Mouse (Mus musculus) forebrain, postnatal 0 days (tissue): ENCODE measurements around the gene Telo2. TPM values are rescaled to one million over a fixed set of nuclear protein-coding genes. Genes with fewer than 3 reads are reported as not detected.

Experiments used
- ATAC-seq: fragments of 200-750 bp; cut with Nextera tagmentation; 2 replicates; pipeline ENCODE4 v1.8.0; 2017; ENCODE audit warnings: mild to moderate bottlenecking, moderate library complexity
- DNase-seq: peaks from one replicate; pipeline ENCODE4 v3.0.0-alpha.2; 2015
- H3K27ac ChIP-seq: fragments of 300-500 bp; sonication (generic); 2 replicates; pipeline ENCODE4 v1.5.1; 2014; ENCODE audit warnings: low read depth, mild to moderate bottlenecking, antibody characterized with exemption, low read length, moderate library complexity, mixed read lengths
- H3K27me3 ChIP-seq: fragments of 300-500 bp; sonication (generic); 2 replicates; pipeline ENCODE4 v1.6.1; 2014; ENCODE audit warnings: mild to moderate bottlenecking, low read length, mixed read lengths; ENCODE audit not compliant: insufficient read depth
- H3K36me3 ChIP-seq: fragments of 300-500 bp; sonication (generic); 2 replicates; pipeline ENCODE4 v1.6.1; 2014; ENCODE audit warnings: mild to moderate bottlenecking, moderate library complexity; ENCODE audit not compliant: insufficient read depth
- H3K4me1 ChIP-seq: fragments of 300-500 bp; sonication (generic); 2 replicates; pipeline ENCODE4 v1.6.1; 2014; ENCODE audit warnings: antibody characterized with exemption; ENCODE audit not compliant: insufficient read depth
- H3K4me2 ChIP-seq: fragments of 300-500 bp; sonication (generic); 2 replicates; pipeline ENCODE4 v1.6.1; 2014; ENCODE audit warnings: low read depth, mild to moderate bottlenecking, moderate library complexity
- H3K4me3 ChIP-seq: fragments of 300-500 bp; sonication (generic); 2 replicates; pipeline ENCODE4 v1.5.1; 2014; ENCODE audit warnings: low read depth, low read length, mixed read lengths
- H3K9ac ChIP-seq: fragments of 300-500 bp; sonication (generic); 2 replicates; pipeline ENCODE4 v1.6.1; 2014; ENCODE audit warnings: mild to moderate bottlenecking
- H3K9me3 ChIP-seq: fragments of 300-500 bp; sonication (generic); 2 replicates; pipeline ENCODE4 v1.6.1; 2016; ENCODE audit warnings: low read length
- CTCF ChIP-seq: sonication (generic); IDR thresholded peaks from 2 replicates; pipeline ENCODE4 v1.5.1; 2016; ENCODE audit warnings: antibody characterized with exemption, control low read depth, low read depth
- WGBS: fragments of 180-500 bp; shearing (Covaris S2); extraction: QIAGEN DNeasy Blood & Tissue Kit; methylation state at CpG from one replicate; pipeline ENCODE4 v1.1.7; 2014; 5-methylcytosine and 5-hydroxymethylcytosine counted together
- polyA plus RNA-seq: library from polyadenylated mRNA; unstranded; fragments of >200 nt; fragmentation: Nextera tagmentation; extraction: Ambion mirVana; gene quantifications from 2 replicates; pipeline ENCODE4 v1.2.1, GENCODE M21; 2015
- total RNA-seq: library from RNA; depleted of rRNA; stranded (reverse); fragments of >200 nt; gene quantifications from 2 replicates; pipeline ENCODE4 v1.2.3, GENCODE M21; 2014

Telo2 gene
- total and polyA plus RNA-seq, 2 experiments from 2014 or later = 35.6 to 92.2 TPM

- Histone ChIP-seq H3K4me3 (no peak overlapping the region), H3K9ac (no peak overlapping the region), H3K27ac (no peak overlapping the region), H3K9me3 (no peaks in the 10 kb centered on the region), H3K4me1 (no peaks in the 10 kb centered on the region), H3K4me2 (peak overlapping the region; percentile 17; the same call in 1 of the 2 replicates), H3K36me3 (peaks cover 15% of the 10 kb centered on the region; the same call in 1 of the 2 replicates), H3K27me3 (no peaks in the 10 kb centered on the region)
- peak; percentile 51 for DNase-seq
- ATAC-seq = peak; percentile 74
- no peak for TF ChIP-seq CTCF
- WGBS = 55% methylated on average over 13 of the region's 13 CpGs
Observed at GRCm38 (mm10) chr17:25077771-25078372, 37.9 kb downstream of the Telo2 start.

- Histone ChIP-seq H3K27me3 (no peaks in the 10 kb centered on the region), H3K9me3 (no peaks in the 10 kb centered on the region), H3K4me2 (no peak overlapping the region), H3K4me1 (no peaks in the 10 kb centered on the region), H3K36me3 (peaks cover 19% of the 10 kb centered on the region; the same call in 1 of the 2 replicates), H3K27ac (no peak overlapping the region), H3K4me3 (no peak overlapping the region), H3K9ac (no peak overlapping the region)
- DNase-seq (no peak), ATAC-seq (no peak)
- no peak for TF ChIP-seq CTCF
- WGBS = 87% methylated on average over 4 of the region's 4 CpGs
Observed at GRCm38 (mm10) chr17:25076906-25077305, 38.9 kb downstream of the Telo2 start.

GRCm38 (mm10) chr17:25068690-25069089 lies 47.1 kb downstream of the Telo2 start:
- Histone ChIP-seq H3K4me2 (no peak overlapping the region), H3K9ac (no peak overlapping the region), H3K27ac (no peak overlapping the region), H3K4me1 (no peaks in the 10 kb centered on the region), H3K27me3 (no peaks in the 10 kb centered on the region), H3K9me3 (no peaks in the 10 kb centered on the region), H3K36me3 (peaks cover 35% of the 10 kb centered on the region), H3K4me3 (no peak overlapping the region)
- WGBS = 79% methylated on average over 2 of the region's 2 CpGs
- no peak for TF ChIP-seq CTCF
- ATAC-seq = no peak
- no peak for DNase-seq

GRCm38 (mm10) chr17:25067442-25067851 lies 48.3 kb downstream of the Telo2 start:
- Histone ChIP-seq H3K9ac (no peak overlapping the region), H3K4me3 (no peak overlapping the region), H3K27me3 (no peaks in the 10 kb centered on the region), H3K36me3 (peaks cover 29% of the 10 kb centered on the region), H3K4me2 (no peak overlapping the region), H3K27ac (no peak overlapping the region), H3K4me1 (no peaks in the 10 kb centered on the region), H3K9me3 (no peaks in the 10 kb centered on the region)
- ATAC-seq (no peak), DNase-seq (no peak)
- WGBS = 79% methylated on average over 8 of the region's 8 CpGs
- TF ChIP-seq CTCF = no peak

- H3K27me3 ChIP-seq = no peaks in the 10 kb centered on the region
- DNase-seq (no peak), ATAC-seq (no peak)
- no peak overlapping the region for H3K4me2 ChIP-seq
- H3K9ac ChIP-seq = no peak overlapping the region
- no peak for TF ChIP-seq CTCF
- H3K27ac ChIP-seq = no peak overlapping the region
- no peaks in the 10 kb centered on the region for H3K9me3 ChIP-seq
- 92% methylated on average over 7 of the region's 7 CpGs for WGBS
- no peak overlapping the region for H3K4me3 ChIP-seq
- H3K4me1 ChIP-seq = no peaks in the 10 kb centered on the region
- peaks cover 36% of the 10 kb centered on the region for H3K36me3 ChIP-seq
Observed at GRCm38 (mm10) chr17:25066595-25066994, 49.2 kb downstream of the Telo2 start.

GRCm38 (mm10) chr17:25065189-25065588 lies 50.6 kb downstream of the Telo2 start:
- no peaks in the 10 kb centered on the region for H3K27me3 ChIP-seq
- H3K9me3 ChIP-seq = no peaks in the 10 kb centered on the region
- no peaks in the 10 kb centered on the region for H3K4me1 ChIP-seq
- H3K9ac ChIP-seq = no peak overlapping the region
- H3K4me2 ChIP-seq = no peak overlapping the region
- no peak overlapping the region for H3K4me3 ChIP-seq
- TF ChIP-seq CTCF = no peak
- WGBS = 87% methylated on average over 3 of the region's 3 CpGs
- DNase-seq (no peak), ATAC-seq (no peak)
- H3K27ac ChIP-seq = no peak overlapping the region
- peaks cover 45% of the 10 kb centered on the region for H3K36me3 ChIP-seq

GRCm38 (mm10) chr17:25064351-25064750 lies 51.4 kb downstream of the Telo2 start:
- no peak for ATAC-seq
- H3K4me1 ChIP-seq = no peaks in the 10 kb centered on the region
- H3K27me3 ChIP-seq = no peaks in the 10 kb centered on the region
- DNase-seq = no peak
- H3K27ac ChIP-seq = no peak overlapping the region
- no peak for TF ChIP-seq CTCF
- H3K36me3 ChIP-seq = peaks cover 47% of the 10 kb centered on the region
- 84% methylated on average over 9 of the region's 9 CpGs for WGBS
- H3K9me3 ChIP-seq = no peaks in the 10 kb centered on the region
- no peak overlapping the region for H3K9ac ChIP-seq
- H3K4me3 ChIP-seq = no peak overlapping the region
- no peak overlapping the region for H3K4me2 ChIP-seq
